Mouse (Mus musculus) 3T3-L1 (cell line): ENCODE data around the gene Ppp3r2.

ENCODE experiments used
- DNase-seq: peaks from one replicate; pipeline ENCODE4 v3.0.0-alpha.2; 2015; ENCODE audit warnings: low read depth, low spot score

Ppp3r2 gene

DNA sequence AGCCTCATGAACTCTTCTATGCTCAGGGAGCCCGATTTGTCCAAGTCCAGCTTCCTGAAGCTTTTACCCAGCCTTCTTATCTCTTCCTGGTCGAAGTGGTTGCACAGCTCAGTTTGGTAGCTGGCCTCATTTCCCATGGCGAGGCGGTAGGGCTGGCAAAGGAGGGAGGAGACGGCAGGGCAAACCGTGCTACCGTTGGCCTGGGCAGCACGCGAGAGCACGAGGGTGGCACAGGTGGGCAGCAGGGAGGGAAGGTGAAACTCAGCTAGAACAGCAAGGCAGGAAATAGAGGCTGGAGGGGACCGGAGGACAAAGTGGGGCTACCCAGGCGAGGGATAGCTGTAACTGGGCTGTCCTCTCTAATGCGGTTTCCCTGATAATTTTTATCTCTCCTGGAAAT is at the start of gene Ppp3r2:
TSS of gene Ppp3r2 (minus strand) at position 213 of the 400 bp plus-strand sequence.
- DNase-seq, result no peak

DNA sequence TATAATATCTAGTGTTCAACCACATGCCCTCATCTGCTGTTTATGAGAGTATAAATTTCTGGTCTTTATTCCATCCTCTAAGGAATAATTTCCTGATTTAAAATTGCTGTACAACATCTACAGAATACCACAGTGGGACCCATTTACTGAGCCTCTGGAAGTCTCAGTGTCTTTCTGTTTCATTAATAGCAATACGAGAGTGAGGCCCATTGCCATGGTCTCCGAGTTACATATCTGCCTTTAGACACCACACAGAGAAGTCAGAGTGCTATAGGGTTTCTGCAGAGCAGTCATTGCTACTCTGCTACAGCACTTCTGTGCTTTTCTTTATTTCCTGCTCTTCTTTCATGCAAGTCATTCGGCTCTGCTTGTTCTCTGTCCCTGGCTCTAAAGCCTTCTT is 47.5 kb upstream of the Ppp3r2 start:
- no peak for DNase-seq

DNA sequence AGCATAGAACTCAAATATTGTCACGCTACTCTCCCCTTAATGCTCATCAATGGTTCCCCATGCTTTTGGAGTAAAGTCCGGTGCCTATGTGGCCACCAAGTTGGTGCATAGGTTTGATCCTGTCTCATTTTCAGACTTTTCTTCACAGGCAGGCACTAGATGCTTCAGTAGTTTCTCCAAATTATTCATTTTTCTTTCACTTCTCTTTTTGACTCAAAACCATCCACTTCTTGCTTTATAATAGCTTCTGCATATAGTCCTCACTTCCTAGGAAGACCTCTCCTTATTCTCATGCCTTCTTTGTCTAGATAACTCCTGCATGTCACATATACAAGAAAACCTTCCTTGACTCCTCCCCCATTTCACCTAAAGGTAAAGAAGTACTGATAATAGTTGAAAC is 42.1 kb upstream of the Ppp3r2 start:
- DNase-seq, result no peak

DNA sequence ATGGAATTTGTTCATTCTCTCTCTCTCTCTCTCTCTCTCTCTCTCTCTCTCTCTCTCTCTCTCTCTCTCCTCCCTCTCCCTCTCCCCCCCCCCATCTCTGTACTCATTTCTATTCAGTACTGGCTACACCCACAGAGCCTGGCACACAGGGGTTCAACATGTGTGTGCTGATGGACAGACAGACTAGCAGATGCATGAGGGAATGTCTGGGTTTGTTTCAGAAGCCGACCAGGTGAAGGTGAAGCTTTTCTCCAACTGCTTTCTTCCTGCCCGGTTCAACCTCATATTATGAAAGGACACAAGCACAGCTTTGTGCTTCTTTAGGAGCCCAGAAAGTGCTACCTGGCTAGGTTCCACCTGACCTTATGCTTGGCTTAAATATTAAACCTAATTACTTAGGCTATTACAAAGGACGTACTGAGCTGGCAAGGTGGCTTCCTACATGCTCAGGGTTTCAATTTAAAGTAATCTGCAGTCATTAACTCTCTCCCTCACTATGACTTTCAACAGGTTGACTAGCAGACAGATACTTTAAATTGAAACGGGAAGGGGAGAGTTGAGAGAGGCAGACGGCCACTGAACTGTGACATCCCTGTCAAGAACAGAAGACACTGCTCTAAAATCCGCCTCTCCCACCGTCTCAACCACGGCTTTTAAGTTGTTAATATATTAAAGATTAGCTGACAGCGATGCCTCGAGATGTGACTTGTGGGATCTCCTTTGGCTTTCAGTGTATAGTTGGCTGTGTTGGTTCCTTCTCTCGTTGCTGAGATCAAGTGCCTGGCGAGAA is 9.8 kb upstream of the Ppp3r2 start:
- DNase-seq, result no peak

DNA sequence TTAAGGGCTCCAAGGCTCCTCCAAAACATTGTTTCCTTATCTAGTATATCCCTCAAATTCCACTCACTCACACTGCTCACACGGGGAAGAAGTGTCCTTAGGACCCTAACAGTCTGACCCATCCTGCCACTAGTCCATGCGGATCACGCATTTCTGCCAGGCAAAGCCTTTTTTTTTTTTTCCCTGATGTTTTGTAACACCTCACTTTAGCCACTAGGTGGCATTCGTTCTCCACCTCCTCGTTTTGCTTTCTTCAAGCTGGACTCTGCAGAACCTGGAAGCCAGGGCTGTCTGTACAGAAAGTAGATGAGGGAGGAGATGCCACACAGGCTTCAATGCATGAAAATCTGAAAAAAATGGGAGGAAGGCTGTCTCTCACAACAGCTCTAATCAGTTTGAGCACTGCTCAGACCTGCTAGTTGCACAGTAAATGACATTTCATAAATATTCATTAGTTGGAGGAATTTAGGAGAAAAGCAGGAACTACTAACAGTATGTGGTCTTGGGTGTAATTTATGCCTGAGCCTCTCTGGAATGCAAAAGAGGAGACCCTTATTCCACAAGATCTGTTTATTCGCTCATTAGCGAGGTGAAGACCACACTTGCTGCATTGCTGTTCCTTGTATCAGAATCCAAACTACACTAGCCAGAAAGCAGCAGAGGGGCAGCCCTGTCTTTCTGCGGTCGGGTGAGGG is 6.9 kb upstream of the Ppp3r2 start:
- peak; percentile 71 for DNase-seq

DNA sequence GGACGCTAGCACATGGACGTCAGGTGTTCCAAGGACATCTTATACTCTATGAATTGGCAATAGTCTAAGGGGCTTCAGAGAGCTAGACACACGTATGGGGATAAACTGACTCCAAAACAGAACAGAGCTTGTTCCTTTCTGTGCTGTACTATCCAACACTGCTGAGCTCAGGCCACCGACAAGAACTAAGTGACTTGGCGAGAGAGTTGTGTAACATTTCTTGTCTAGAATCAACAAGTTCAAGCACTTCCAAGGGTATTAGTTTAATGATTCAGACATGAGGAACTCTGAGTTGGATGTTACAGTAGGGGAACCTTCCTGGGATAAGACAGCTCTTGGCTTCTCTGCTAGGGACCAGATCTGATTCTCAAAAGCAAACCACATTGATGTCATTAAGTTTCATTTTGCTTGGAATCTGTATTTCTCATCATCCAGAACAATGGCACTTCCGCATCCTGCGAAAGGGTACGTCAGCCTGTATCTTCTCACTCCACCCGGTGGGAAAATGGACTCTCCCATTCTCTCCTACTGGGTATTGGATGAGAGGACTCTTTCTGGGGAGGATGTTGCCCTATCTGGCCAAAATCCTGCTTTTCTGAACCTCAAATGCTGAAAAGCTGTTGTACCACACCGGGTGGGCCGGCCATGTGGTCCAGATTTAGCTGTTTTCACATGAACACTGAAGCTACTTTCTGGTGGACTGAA is 1.5 kb downstream of the Ppp3r2 start:
- DNase-seq, result no peak

DNA sequence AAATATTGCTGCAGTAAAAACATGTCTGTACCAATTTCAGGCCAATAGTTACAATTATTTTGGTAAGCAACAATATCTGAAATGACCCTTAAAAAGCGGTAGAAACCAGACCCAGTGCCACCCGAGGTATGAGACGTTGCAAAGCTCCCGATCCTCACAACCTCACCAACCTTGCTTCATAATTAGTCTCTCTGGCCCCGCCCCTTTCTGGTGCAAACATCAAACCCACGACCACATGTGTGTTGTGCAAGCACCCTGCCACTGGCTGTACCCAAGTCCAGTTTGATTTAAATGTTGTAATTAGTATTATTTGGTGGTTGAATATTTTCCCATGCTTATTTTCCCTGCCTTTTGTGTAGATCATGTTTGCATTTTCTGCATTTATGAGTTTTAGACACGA is 5.0 kb downstream of the Ppp3r2 start:
- DNase-seq, result no peak

DNA sequence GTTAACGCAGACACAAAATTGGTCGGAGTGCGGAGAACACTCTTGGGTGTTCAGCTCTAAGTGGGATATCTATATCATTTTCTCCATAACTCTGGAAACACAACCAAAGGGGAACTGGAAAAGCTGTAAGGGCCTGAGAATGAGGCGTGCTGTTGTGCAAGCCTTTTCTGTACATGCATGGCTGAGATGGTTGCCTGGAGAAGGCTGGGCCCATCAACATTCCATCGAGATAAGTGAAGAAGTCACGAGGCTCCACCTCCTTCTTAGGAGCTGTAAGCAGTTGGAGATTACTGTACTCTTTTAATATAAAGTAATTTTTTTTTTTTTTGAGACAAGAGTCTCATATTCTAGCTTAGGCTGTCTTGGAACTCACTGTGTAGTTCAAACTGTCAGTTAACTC is 5.8 kb downstream of the Ppp3r2 start:
- DNase-seq, result no peak

DNA sequence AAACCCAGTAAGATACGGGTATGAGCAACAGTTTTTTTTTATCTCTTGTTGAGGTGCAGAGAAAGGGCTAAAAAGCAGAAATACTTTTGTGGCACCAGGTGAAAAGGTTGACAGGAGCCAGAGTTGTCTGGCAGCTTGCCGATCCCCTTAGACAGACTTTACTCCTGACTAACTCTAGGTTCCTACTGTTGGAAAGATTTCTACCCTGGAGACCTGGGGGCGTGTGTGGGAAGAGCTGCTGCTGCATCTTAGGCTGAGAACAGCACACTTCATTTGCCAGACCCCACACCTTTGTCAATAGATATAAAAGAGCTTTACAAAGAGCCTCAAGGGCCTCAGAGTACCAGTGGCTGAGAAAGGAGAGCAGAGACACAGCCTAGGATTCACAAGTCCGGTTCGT is 17.0 kb downstream of the Ppp3r2 start:
- no peak for DNase-seq

DNA sequence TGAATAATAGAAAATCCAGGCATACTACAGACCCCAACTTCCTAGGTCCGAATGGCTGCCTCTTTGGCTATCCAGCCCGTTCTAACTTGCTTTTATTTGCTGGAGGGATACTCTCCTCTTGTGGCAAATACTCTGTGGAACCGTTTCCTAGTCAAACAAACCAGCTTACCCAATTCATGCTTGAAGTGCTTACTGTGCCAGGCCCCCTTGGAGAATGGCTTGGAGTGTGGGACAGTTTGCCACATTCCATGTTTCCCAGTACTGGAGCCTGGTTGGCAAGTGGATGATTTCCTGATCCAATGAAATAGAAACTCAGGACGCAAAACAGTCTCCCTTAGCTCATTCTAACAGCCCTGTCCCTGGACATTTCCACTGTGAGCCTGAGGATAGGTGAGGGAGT is 19.6 kb downstream of the Ppp3r2 start:
- DNase-seq, result no peak

DNA sequence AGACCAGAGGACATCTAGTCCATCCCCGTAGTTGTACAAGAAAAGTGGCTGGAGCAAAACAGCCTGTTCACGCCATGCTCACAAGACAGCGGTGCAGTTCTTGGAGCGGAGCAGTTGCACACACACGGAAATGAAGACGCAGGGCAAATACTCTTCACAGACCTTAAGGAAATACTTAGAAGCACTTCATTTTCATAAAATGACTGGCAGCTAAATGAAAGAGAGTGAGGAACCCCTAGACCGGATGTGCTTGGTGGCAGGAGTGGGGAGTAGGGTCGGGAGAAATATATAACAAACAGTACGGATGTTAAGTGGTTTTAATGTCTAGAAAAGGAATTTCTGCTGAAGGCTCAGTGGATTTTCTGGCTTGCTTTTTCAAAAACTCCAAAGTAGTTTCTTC is 20.2 kb downstream of the Ppp3r2 start:
- no peak for DNase-seq

DNA sequence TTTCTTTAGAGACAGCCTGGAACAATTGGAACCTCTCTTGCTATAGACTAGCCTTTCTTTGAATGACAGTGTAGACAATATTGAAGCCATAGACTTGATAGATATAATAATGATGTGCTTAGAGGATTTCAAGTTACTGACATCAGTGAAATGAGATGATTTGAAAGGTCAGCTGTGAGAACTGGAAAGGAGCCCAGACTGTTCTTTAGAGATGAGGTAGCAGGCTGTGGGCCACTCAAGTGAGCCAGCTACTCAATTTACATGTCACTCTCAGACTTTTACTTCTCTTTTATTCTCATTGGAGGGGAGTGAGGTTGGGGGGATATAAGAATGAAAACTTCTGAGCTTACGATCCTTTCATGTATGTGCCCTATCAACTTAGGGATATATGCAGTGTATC is 22.4 kb downstream of the Ppp3r2 start:
- peak; percentile 11 for DNase-seq

DNA sequence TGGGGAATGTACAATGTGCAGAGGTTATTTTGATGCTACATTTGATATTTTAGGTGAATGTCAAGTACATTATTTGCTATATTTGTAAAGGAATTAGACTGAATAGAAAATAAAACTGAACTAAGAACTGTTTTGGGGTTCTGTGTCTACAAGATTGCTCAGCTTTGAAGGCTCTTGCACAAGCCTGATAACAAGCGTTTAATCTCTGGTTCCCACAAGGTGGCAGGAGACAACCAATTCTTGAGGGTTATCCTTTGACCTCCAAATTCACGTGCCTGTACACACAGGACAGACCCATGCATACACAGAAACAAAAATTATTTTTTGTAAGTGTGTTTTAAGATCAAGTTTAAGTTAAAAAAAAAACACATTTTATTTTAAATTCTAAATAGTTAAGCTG is 41.9 kb downstream of the Ppp3r2 start:
- DNase-seq, result no peak

DNA sequence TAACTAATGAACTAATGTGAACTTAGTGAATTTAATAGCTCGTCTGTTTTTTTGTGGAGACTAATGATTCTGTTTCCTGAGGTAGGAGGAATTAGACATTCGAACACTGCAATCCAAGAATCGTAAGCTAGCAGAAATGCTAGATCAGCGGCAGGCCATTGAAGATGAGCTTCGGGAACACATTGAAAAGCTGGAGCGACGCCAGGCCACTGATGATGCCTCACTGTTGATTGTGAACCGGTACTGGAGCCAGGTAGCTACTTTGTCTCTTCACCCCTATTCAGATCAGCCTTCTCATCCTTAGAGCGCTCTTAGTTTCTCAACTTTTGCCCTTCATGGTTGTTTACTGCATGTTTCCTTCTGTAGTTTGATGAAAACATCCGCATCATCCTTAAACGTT is 44.0 kb downstream of the Ppp3r2 start:
- DNase-seq, result no peak

DNA sequence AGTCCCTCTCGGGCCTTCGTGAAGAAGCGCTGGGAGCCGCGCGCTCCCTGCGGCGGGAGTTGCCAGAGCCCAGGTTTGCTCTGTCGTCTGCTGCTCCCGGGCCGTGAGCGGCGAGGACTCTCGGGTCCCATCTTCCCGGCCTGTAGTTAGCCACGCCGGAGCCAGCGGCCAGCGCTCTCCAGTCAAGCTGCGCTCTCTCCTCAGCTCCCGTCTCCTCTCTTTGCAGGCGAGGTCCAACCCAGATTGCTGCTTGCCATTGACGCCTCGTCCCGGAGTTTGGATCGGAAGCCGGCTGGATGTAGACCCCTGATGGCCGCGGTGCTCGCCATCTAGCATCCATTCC is 49.7 kb downstream of the Ppp3r2 start:
- DNase-seq, result no peak

DNA sequence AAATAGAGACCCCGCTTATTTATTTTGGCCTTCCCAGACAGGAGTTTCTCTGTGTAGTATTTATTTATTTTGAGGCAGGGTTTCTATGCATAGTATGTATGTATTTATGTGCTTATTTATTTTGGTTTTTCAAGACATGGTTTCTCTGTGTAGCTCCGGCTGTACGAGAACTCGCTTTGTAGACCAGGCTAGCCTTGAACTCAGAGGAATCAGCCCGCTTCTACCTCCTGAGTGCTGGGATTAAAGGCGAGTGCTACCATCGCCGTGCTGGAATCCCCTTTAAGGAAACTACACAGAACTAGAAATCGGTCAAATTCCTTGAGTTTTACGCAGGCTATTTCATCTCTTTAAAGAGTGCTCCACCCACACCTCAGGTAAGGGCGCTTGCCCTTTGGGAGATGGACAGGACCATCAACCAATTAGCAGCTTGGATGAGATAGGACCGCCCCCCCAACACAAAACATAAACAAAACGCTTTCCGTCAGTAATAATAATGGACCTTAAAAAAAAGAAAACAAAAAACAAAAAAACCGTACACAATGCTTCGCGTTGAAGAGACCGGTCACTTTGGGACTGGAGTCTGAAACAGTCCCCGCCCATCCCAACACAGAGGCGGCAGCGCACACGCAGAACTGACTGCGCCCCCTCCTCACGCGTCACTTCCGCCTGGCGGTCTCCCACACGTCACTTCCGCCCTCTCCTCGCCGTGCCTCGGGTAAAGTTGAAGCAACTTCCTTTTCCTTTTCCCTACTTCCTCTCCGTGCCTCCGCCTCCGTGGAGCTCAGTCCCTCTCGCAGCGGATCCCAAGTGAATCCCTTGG is 50.3 kb downstream of the Ppp3r2 start, which contains the start of gene Rnf20:
TSS of gene Rnf20 (plus strand) at position 688 of the 820 bp plus-strand sequence.
- DNase-seq, result peak; percentile 96

DNA sequence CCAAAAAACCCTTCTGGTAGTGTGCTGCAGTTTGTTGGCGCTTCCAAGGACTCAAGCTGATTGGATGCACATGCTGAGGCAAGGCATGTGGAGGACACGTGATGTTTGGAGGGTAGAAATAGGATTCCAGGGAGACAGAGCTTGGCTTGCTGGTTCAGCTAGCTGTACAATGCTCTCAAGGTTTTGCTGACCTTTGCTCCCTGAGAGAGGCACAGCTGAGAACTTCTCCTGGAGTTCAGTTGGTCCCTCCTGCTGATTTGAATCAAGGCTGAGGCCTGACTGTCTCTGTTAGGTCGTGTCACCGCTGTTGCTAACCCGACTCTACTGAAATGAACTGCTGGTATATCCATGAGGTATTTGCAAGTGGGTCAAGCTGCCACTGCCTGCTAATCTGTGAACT is 52.9 kb downstream of the Ppp3r2 start:
- DNase-seq, result no peak
